Mouse (Mus musculus): ENCODE measurements around the gene Olfr1269.

Olfr1269 gene

GRCm38 (mm10) chr2:90121312-90121711 is at the start of gene Olfr1269:
TSS of gene Olfr1269 (minus strand) at chr2:90121412.
- no peak for DNase-seq

- no peak for DNase-seq
Observed at GRCm38 (mm10) chr2:90153916-90154315, 32.7 kb upstream of the Olfr1269 start.

GRCm38 (mm10) chr2:90152991-90153390 is 31.8 kb upstream of the Olfr1269 start, which contains the start of gene Olfr1270:
TSS of gene Olfr1270 (minus strand) at chr2:90153091.
- no peak for DNase-seq

GRCm38 (mm10) chr2:90142196-90142595 is 21.0 kb upstream of the Olfr1269 start, which contains the start of gene Olfr32:
TSS of gene Olfr32 (minus strand) at chr2:90142296.
- DNase-seq = no peak

GRCm38 (mm10) chr2:90070065-90070464 is 51.1 kb downstream of the Olfr1269 start:
- DNase-seq = no peak
